Mouse (Mus musculus): ENCODE results near the gene Bod1l.

Gene Bod1l

GRCm38 (mm10) chr5:41790517-41790916 is 53.6 kb downstream of the Bod1l start:
- peak; percentile 6 for DNase-seq

GRCm38 (mm10) chr5:41788877-41789276 is 55.2 kb downstream of the Bod1l start:
- no peak for DNase-seq

GRCm38 (mm10) chr5:41781890-41782289 is 62.2 kb downstream of the Bod1l start:
- DNase-seq, result no peak

- no peak for DNase-seq
Observed at GRCm38 (mm10) chr5:41780026-41780425, 64.1 kb downstream of the Bod1l start.

- DNase-seq, result no peak
Observed at GRCm38 (mm10) chr5:41775728-41776127, 68.4 kb downstream of the Bod1l start.

GRCm38 (mm10) chr5:41775273-41775672 is 68.8 kb downstream of the Bod1l start:
- DNase-seq, result no peak

- peak; percentile 91 for DNase-seq
Observed at GRCm38 (mm10) chr5:41768382-41769040, 75.6 kb downstream of the Bod1l start.

GRCm38 (mm10) chr5:41767296-41768200 is 76.6 kb downstream of the Bod1l start:
- peak; percentile 21 for DNase-seq

- no peak for DNase-seq
Observed at GRCm38 (mm10) chr5:41766406-41767010, 77.6 kb downstream of the Bod1l start.

GRCm38 (mm10) chr5:41765626-41766405 is 78.3 kb downstream of the Bod1l start:
- DNase-seq, result no peak

- DNase-seq, result no peak
Observed at GRCm38 (mm10) chr5:41763731-41764721, 80.1 kb downstream of the Bod1l start, which contains the start of gene Nkx3-2. Nkx3-2 (minus strand) TSS chr5:41764501.

- no peak for DNase-seq
Observed at GRCm38 (mm10) chr5:41762947-41763730, 81.0 kb downstream of the Bod1l start.

GRCm38 (mm10) chr5:41762141-41762946 is 81.8 kb downstream of the Bod1l start:
- no peak for DNase-seq

- peak; percentile 31 for DNase-seq
Observed at GRCm38 (mm10) chr5:41761509-41762140, 82.5 kb downstream of the Bod1l start.

- no peak for DNase-seq
Observed at GRCm38 (mm10) chr5:41760831-41761508, 83.1 kb downstream of the Bod1l start.

GRCm38 (mm10) chr5:41760071-41760470 is 84.0 kb downstream of the Bod1l start:
- no peak for DNase-seq

- DNase-seq, result no peak
Observed at GRCm38 (mm10) chr5:41758671-41759639, 85.2 kb downstream of the Bod1l start.
